Mouse (Mus musculus): ENCODE measurements around the gene Mrps2.
A peak's percentile ranks its signal among the peaks of the same experiment; 100 is the strongest.

Mrps2 gene

DNA sequence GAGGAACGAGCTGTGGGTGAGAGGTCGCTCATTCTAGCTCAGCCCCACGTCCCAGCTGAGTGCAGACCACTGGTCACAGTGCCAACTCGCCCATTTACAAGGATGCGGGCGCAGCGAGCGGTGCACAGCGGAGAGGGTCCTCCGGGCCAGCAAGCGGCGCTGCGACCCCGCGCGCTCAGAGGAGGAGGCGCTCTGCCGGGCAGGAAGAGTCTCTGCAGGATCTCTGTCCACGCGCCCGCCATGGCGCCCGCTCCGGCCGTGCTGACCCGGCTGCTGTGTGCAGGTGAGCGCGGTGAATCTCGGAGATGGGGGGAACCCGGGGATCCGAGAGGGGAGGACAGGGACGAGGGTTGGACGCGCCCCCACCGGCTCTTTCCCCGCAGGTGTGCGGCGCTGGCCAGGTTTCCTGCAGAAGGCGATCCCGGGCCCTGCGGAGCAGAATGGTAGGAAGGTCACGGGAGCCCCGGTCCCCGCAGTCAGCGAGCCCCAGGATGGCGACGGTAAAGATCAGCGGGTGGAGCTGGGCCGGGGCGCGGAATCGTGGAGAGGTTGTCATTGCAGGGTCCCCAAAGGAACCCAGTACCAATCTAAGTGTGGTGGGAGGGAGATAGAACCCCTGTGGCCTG is at the start of gene Mrps2:
TSS of gene Mrps2 (plus strand) at position 207 of the 626 bp plus-strand sequence.
- DNase-seq (ENCODE audit: low spot score in 2 of 2), result peak; percentile 66 to 79

DNA sequence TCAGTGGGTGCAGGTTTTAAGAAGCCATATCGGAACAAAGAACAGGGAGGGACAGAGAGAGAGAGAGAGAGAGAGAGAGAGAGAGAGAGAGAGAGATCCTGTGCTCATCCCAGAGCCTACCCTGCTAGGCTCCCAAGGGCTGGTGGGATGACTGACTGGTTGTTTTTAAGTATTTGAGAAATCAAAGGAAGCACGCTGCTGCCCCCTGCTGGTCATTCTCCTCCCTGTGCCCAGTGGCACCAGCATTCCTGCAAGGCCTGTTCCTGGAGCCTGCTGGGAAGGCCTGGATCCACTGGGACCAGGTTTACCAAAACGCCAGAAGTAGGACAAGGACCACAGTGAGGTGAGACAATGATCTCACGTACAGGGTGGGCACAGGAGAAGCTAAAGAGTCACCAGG is 48.0 kb upstream of the Mrps2 start:
- DNase-seq (ENCODE audit: low spot score in 2 of 2), result peak; percentile 91 to 92

DNA sequence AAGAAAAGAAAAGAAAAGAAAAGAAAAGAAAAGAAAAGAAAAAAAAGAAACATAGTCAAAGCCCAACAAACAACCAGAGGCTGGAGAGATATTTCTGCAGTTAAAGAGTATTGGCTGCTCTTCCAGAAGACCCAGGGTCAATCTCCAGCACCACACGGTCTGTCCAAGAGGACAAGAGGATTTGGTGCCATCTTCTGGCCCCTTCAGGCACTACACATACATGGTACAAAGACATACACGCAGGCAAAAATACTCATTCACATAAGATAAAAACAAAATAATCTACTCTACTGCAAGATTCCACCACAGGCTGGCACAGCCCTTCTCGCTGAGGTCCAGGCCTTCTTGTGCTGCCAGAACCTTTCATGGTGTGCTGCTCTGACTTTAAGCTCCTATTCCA is 44.7 kb upstream of the Mrps2 start:
- DNase-seq (ENCODE audit: low spot score in 2 of 2), result no peak

DNA sequence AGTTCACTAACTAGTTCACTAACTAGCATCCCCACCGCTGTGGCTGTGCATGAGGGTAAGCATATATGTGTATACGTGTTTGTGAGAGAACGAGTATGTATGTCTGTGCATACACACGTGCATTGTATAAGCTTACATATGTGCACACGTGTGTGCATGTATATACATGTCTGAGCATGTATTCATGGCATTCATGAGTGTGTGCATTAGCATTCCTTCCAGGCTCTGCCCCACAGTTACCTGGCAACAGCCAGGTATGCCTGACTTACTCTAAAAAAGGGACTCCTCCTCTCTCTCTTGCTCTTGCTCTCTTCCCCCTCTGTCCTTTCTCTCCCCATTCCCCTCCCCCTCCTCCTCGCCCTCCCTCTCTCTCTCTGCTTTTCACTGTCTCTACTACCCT is 40.6 kb upstream of the Mrps2 start:
- no peak for DNase-seq (ENCODE audit: low spot score in 2 of 2)

DNA sequence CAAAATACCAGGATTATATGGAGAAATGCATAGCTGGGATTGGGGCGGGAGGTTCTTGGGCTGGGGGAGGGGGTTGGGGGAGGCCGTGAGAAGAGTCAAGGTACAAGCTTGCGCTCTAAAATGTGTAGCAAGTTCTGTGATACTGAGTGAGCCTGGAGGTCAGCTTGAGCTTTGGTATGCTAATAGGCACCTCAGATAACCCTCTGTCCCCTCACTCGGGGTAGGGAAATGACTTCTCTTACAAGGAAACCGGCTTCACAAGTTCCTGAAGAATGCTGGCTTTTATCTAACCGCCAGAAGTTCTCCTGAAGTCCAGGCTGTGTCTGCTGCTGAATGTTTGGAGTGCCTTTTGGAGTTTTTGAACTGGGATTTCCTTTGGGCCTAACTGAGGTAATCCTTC is 37.0 kb upstream of the Mrps2 start:
- no peak for DNase-seq (ENCODE audit: low spot score in 2 of 2)

DNA sequence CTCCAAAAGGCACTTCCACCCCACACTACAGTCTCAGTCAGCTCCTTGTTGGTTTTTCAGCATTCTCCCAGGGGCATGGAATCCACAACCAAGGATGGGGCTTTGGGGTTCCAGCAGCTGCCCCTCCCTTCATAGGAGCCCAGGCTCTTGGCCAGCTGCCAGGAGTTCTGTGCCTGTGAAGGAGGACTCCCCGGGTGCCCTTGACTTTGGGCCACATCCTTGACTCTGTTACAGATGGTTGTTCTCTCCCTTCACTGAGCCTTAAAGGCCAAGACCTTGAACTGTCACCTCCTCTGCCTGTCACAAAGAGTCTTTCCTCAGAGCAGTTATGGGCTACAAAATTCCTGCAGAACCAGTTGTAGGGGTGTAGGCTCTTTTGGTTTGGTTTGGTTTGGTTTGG is 35.1 kb upstream of the Mrps2 start:
- no peak for DNase-seq (ENCODE audit: low spot score in 2 of 2)

DNA sequence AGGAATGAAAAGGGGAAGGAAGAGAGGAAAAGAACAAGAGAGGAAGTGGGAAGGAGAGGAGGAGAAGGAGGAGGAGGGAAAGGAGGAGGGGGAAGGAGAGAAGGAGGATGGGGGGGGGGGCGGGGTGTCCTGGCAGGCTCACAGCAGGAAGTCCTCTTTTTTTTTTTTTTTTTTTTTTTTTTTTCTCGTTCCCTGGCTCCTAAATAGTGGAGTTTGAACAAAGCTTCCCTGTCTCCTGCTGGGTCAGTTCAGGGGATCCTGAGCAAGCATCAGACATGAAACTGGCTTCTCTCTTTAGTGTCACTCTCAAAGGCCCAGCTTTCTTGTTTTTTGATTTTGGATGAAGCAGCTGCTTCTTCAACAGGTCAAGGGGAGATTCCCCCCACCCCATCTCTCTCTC is 34.4 kb upstream of the Mrps2 start:
- no peak for DNase-seq (ENCODE audit: low spot score in 2 of 2)

DNA sequence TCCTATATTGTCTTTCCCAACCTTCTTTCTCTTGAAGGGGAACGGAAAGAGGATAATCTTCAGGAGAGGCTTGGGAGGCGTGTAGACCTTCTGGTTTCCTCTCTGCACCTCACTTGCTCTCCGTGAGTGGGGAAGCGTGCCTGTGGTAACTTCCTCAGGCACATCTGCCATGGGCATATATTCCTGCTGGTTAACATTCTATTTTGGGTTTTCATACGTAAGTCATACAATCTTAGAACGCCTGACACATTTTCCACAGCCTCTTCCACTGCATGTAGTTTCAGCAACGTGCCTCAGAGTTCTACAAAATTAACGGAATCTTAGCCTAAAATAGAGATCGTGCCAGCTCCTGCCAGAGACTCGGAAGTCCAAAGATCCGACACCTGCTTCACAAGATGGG is 32.5 kb upstream of the Mrps2 start:
- peak in 1 of 2 experiments; percentile 62 for DNase-seq (ENCODE audit: low spot score in 2 of 2)

DNA sequence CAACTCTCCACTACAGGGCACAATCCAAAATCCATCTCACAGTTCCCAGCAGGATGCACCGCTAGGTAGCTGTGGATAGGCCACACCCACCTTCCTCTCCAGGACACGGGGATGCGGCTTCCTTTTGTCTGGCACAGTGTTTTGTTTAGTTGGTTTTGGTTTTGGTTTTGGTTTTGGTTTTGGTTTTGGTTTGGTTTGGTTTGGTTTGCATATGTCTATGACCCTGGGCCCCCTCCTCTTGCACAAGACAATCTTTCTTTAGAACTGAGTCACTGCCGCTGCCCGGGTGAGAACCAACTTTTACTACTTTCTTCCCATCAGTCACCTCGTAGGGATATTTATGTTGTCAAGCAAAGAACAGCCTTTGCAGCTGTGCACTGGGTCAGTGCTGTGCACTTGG is 27.0 kb upstream of the Mrps2 start:
- no peak for DNase-seq (ENCODE audit: low spot score in 2 of 2)

DNA sequence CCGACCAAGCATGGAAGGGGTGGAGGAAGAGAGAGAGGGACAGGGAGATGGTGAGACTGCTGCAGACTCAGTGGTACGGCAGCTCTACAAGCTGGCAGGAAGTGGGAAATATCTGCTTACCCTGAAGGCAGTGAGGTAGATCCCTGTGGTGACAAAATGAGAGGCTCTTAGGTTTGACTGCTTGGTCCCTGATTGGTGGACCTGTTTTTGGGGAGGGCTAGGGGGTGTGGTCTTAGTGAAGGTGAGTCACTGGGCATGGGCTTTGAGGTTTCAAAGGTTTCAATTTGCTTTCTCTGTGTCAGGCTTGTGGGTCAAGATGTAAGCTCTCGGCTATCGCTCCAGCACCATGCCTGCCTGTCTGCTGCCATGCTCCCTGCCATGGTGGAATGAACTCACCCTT is 22.8 kb upstream of the Mrps2 start:
- no peak for DNase-seq (ENCODE audit: low spot score in 2 of 2)

DNA sequence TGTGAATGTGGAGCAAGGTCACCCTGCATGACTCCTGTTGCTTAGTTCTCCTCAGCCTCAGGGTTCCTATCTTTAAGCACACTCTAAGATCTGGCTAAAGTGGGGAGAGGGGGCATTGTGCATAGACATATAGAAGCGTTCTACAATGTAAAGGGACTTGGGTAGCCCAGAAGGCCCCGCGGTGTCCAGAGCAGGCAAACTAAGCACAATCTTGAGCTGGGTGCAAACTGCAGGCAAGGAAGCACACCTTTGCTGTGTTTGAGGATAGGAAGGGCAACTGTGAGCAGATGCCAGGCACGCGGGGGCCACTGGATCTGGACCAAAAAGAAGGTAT is 21.7 kb upstream of the Mrps2 start:
- DNase-seq (ENCODE audit: low spot score in 2 of 2), result no peak

DNA sequence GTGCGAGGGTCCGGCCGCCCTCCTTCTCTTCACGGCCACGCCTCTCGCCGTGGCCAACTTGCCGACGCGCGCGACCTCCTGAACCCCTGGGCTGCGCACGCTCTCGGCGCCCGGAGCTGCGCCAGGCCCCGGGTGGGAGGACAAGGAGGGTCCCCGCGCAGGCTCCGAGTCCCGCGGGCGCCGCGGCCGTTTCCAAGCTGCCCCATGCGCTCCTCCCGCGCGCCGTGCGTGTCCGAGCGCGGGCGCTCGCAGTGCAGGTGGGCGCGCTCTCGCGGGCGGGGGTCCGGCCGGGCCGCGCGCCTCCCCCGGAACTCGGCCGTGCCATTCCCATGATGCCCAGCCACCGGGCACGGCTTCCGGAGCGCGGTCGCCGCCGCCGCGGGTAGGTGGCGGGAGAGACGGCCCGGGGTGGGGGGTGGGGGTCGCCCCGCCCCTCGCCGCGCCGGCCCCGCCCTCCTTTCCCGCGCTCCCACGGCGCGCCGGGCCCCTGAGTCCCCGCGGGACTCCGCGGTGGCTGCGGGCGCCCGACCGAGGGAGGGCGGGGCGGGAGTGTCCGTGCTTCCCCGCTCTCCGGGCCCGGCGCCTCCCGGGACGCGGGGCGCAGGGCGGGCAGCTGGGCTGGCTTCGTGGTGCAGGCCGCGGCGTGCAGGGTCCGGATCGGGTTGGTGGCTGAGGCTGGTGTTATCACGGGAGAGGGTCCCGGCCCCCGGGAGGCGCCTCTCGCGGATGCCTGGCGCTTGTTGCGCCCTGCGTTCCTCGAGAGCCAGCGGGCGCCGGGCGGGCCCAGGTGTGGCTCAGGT is 21.2 kb upstream of the Mrps2 start, which contains the start of gene Ppp1r26:
TSS of gene Ppp1r26 (plus strand) at position 286 of the 800 bp plus-strand sequence.
- peak in 1 of 2 experiments; percentile 45 for DNase-seq (ENCODE audit: low spot score in 2 of 2)

DNA sequence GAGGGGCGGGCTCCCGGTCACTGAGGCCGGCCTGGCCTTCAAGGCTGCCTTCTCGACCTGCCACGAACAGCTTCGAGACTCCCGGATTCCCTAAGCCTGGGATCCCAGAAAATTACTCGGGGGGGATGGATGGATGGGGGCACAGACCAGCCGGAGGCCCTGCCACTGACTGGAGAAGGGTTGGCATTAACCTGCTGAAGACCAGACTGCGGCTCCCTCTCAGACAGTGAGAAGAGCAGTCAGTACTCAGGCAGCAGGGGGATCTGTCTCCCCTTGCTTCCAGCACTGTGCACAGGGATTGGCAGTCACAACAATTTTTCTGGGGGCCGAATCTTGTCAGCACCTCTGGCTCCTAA is 20.6 kb upstream of the Mrps2 start:
- DNase-seq (ENCODE audit: low spot score in 2 of 2), result no peak

DNA sequence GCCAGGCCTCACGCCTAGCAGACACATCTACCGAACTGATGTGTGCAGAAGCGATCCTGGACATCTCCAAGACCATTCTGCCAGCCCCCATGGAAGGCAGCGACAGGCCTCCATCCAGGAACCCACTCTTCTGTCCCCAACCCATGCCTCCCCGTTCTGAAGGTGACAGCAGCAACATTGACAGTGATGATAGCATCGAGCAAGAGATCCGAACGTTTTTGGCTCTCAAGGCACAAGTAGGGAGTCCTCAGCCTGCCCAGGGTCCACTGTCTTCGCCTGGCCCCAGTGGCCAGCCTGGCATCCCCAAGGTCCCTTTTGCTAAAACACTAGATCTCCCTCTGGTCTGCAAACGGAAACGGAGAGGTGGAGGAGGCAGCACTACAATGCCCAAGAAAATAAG is 16.2 kb upstream of the Mrps2 start:
- no peak for DNase-seq (ENCODE audit: low spot score in 2 of 2)

DNA sequence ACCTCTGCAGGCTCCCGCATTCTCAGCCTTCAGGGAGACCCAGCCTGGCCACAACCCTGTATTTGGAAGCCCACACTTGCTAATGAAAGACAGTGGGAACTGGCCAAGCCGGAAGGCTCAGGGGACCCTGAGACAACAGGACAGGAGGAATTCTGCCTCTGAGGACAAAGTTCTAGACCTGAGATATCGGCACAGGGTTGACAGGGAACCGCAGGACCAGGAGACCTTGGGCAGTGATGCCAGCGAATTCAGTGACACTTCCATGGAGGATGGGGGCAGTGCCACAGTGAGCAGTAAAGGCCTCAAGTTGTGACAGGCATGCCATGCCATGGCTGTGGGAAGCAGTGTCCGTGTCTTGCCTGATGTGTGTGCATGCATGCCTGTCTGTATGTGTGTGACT is 14.3 kb upstream of the Mrps2 start:
- no peak for DNase-seq (ENCODE audit: low spot score in 2 of 2)

DNA sequence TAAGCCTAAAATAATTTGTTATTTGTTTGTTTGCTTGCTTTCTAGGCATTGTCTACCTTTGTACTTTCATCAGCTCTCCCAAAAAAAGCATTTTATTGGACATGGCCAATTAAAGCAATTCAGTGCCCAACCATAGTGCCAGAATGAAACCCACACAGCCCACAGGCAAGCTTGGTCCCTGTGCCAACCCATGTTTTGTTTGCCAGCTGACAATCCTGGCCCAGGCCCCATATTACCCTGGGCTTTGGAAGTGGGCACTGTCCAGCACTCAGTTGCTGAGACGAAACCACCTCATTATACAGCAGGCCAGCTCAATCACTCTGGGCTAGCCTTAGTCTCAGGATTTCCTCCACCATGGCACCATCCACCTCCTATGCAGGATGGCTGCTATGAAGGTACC is 11.2 kb upstream of the Mrps2 start:
- no peak for DNase-seq (ENCODE audit: low spot score in 2 of 2)

DNA sequence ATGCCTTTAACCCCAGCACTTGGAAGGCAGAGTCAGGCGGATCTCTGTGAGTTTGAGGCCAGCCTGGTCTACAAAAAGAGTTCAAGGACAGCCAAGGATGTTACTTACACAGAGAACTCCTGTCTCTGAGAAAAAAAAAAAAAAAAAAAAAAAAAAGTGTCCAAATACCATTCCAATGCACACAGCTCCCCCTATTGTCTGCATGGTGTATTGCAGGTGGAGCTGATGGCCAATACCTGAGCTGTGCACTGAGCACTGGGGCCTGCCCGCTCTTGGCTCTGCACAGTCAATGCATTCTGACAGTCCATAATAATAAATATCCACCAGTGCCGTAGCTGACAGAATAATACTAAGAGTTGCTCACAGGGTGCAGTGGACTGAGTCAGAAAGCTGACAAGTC is 3.9 kb upstream of the Mrps2 start:
- DNase-seq (ENCODE audit: low spot score in 2 of 2), result peak; percentile 48 to 61

DNA sequence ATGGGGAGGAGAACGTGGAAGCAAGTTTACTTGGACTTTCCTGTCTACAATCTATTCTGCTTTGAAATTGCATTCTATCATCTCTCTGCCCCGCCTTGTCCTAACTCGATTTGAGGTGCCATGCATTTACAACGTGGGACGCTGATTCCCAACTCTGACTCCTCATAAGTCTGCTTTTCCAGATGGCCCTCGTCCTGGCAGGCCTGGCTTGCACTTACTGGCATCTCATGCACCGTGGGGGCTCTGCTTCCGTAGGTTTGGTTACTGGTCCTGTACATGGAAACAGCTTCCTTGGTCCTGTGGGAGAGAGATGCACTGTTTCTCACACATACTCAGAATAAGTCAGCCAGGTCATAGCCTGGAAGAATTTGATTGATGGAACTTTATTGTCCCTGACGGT is 2.9 kb upstream of the Mrps2 start:
- no peak for DNase-seq (ENCODE audit: low spot score in 2 of 2)

DNA sequence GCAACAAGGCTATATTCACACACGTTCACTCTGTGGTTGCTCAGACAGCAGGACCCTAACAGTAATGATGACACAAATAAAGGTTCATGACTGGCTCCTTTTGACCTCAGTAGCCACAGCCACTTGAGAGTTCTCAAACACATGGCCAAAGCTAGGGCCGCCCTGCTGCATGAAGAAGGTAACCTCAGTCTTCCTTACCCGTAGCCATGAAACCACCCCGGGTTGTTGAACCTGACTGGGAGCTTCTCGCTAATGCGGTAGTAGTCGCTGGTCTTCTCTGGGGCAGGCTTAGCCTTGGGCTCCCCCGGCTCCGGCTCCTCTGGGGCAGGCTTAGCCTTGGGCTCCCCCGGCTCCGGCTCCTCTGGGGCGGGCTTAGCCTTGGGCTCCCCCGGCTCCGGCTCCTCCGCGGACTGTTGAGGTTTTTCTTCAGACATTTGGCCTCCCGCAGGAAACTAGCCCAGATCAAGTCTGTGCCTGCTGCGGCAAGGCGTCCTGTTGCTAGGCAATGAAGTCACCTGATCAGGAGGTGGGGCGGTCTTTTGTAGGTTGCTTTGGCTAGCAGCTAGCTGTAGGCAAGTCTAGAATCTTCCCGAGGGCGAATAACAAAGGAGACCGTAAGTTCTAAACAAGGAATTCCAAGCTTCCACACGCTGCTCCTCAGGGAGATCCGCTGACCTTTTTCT is 1.9 kb upstream of the Mrps2 start, which contains the start of gene 1700007K13Rik:
TSS of gene 1700007K13Rik (minus strand) at position 497 of the 683 bp plus-strand sequence.
- DNase-seq (ENCODE audit: low spot score in 2 of 2), result peak; percentile 64 to 85

DNA sequence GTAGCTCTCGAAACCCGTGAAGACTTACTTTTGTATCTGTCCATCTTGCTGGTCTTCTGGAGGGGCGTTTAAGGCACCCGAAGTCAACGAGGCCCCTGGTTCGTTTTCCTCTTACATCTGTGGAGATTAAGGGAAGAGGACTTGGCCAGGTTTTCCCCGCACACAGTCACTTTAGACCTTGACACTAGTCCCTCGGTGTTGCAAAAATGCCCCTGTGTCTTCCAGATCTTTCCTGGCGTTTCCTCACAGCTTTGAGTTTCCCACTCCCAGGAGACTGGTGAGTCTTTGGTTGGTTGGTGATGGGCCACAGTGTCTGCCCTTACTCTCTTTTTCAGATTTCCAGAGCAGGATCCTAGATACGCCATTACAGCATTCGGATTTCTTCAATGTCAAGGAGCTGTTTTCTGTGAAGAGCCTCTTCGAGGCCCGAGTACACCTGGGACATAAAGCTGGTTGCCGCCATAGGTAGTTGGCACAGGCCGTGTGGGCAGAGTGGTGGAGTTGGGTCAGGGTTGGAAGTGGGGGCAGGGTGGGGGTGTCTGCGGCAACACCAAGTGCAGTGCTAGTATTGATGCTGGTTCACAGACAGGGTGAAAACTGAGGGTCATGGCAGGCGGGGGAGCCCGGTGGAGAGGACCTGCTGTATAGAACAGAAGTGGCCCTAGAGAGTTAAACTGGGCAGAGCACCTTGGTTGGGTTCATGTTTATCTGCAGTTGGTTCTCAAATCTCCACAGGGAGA is 790 bp downstream of the Mrps2 start:
- no peak for DNase-seq (ENCODE audit: low spot score in 2 of 2)

DNA sequence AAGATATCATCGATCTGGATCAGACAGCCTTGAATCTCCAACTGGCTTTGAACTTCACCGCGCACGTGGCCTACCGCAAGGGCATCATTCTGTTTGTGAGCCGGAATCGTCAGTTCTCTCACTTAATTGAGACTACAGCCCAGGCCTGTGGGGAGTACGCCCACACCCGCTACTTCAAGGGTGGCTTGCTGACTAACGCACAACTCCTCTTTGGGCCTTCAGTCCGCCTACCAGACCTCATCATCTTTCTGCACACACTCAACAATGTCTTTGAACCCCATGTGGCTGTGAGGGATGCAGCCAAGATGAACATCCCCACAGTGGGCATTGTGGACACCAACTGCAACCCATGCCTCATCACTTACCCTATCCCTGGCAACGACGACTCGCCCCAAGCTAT is 1.6 kb downstream of the Mrps2 start:
- no peak for DNase-seq (ENCODE audit: low spot score in 2 of 2)

DNA sequence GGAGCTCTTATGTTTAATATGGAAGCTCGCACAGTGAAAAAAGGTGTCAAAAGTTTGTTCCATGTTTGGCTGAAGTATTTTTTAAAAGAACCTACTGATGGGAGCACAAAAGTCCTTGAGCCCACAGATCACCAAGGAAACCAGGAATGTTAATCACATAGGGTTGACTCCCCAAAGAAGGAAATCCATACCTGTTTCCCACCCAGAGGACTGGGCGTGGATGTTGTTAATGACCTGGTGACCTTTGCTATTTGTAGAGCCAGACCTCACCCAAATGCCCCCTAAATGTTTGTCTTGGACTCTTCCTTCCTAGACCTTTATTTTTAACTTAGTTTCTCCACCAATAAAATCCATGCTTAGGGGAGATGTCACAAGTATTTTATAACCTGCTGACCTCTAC is 2.7 kb downstream of the Mrps2 start:
- no peak for DNase-seq (ENCODE audit: low spot score in 2 of 2)

Measured in right cerebral cortex, postnatal 36 days (tissue).